Mouse (Mus musculus): ENCODE data around the gene Txnip. TPM values are rescaled to one million over a fixed set of nuclear protein-coding genes. Genes with fewer than 3 reads are reported as not detected.
A peak's percentile ranks its signal among the peaks of the same experiment; 100 is the strongest.

Txnip gene
- polyA plus RNA-seq, 1 experiment from 2014 or later, result 254 TPM

GRCm38 (mm10) chr3:96559398-96559910 lies 1.7 kb downstream of the Txnip start:
- DNase-seq (ENCODE audit: low spot score), result no peak
- no peaks in the 10 kb centered on the region for H3K9me3 ChIP-seq (replicated peaks; ENCODE audit: low read length)
- 35% methylated on average over 12 of the region's 12 CpGs for WGBS
- ATAC-seq (replicated peaks; ENCODE audit: low FRiP score, low read depth), result no peak
- H3K9ac ChIP-seq (ENCODE audit: low read depth, low read length), result peak overlapping the region; percentile 96
- H3K27me3 ChIP-seq (ENCODE audit: insufficient read depth, low read length), result no peaks in the 10 kb centered on the region
- H3K4me3 ChIP-seq (replicated peaks; ENCODE audit: low read depth, low read length), result peak overlapping the region; percentile 76
- H3K4me2 ChIP-seq (ENCODE audit: low read length), result peak overlapping the region; percentile 80
- H3K36me3 ChIP-seq (ENCODE audit: insufficient read depth, low read length), result peaks cover 21% of the 10 kb centered on the region
- TF ChIP-seq CTCF (IDR thresholded peaks at IDR 0.05; ENCODE audit: low read depth), result no peak
- H3K27ac ChIP-seq, result peak overlapping the region; percentile 56; the same call in 1 of the 2 replicates
- H3K4me1 ChIP-seq (replicated peaks; ENCODE audit: insufficient read depth, low read length), result peaks cover 19% of the 10 kb centered on the region

- H3K36me3 ChIP-seq (ENCODE audit: insufficient read depth, low read length), result peaks cover 21% of the 10 kb centered on the region
- peak overlapping the region; percentile 76 for H3K4me3 ChIP-seq (replicated peaks; ENCODE audit: low read depth, low read length)
- no peak for TF ChIP-seq CTCF (IDR thresholded peaks at IDR 0.05; ENCODE audit: low read depth)
- peaks cover 20% of the 10 kb centered on the region for H3K4me1 ChIP-seq (replicated peaks; ENCODE audit: insufficient read depth, low read length)
- H3K27ac ChIP-seq, result peak overlapping the region; percentile 56; the same call in 1 of the 2 replicates
- WGBS, result 42% methylated on average over 23 of the region's 23 CpGs
- no peaks in the 10 kb centered on the region for H3K27me3 ChIP-seq (ENCODE audit: insufficient read depth, low read length)
- no peaks in the 10 kb centered on the region for H3K9me3 ChIP-seq (replicated peaks; ENCODE audit: low read length)
- DNase-seq (ENCODE audit: low spot score), result no peak
- peak overlapping the region; percentile 80 for H3K4me2 ChIP-seq (ENCODE audit: low read length)
- no peak for ATAC-seq (replicated peaks; ENCODE audit: low FRiP score, low read depth)
- H3K9ac ChIP-seq (ENCODE audit: low read depth, low read length), result peak overlapping the region; percentile 96
These were observed 2.4 kb downstream of the Txnip start for GRCm38 (mm10) chr3:96559911-96560850.

- Histone ChIP-seq H3K9me3 (replicated peaks; ENCODE audit: low read length) (no peaks in the 10 kb centered on the region), H3K4me1 (replicated peaks; ENCODE audit: insufficient read depth, low read length) (peaks cover 16% of the 10 kb centered on the region), H3K36me3 (ENCODE audit: insufficient read depth, low read length) (peaks cover 21% of the 10 kb centered on the region), H3K4me3 (replicated peaks; ENCODE audit: low read depth, low read length) (peak overlapping the region; percentile 76), H3K4me2 (ENCODE audit: low read length) (peak overlapping the region; percentile 80), H3K27me3 (ENCODE audit: insufficient read depth, low read length) (no peaks in the 10 kb centered on the region), H3K27ac (peak overlapping the region; percentile 77), H3K9ac (ENCODE audit: low read depth, low read length) (peak overlapping the region; percentile 96)
- ATAC-seq (replicated peaks; ENCODE audit: low FRiP score, low read depth), result no peak
- no peak for TF ChIP-seq CTCF (IDR thresholded peaks at IDR 0.05; ENCODE audit: low read depth)
- DNase-seq (ENCODE audit: low spot score), result no peak
- 60% methylated on average over 9 of the region's 9 CpGs for WGBS
These were observed 3.3 kb downstream of the Txnip start for GRCm38 (mm10) chr3:96560881-96561668.

GRCm38 (mm10) chr3:96561946-96562681 lies 4.4 kb downstream of the Txnip start:
- peak overlapping the region; percentile 80 for H3K4me2 ChIP-seq (ENCODE audit: low read length)
- DNase-seq (ENCODE audit: low spot score) (peak; percentile 78), ATAC-seq (replicated peaks; ENCODE audit: low FRiP score, low read depth) (no peak)
- H3K27me3 ChIP-seq (ENCODE audit: insufficient read depth, low read length), result no peaks in the 10 kb centered on the region
- peaks cover 16% of the 10 kb centered on the region for H3K4me1 ChIP-seq (replicated peaks; ENCODE audit: insufficient read depth, low read length)
- no peak for TF ChIP-seq CTCF (IDR thresholded peaks at IDR 0.05; ENCODE audit: low read depth)
- no peaks in the 10 kb centered on the region for H3K9me3 ChIP-seq (replicated peaks; ENCODE audit: low read length)
- peak overlapping the region; percentile 76; the same call in 1 of the 2 replicates for H3K4me3 ChIP-seq (replicated peaks; ENCODE audit: low read depth, low read length)
- 28% methylated on average over 10 of the region's 10 CpGs for WGBS
- H3K27ac ChIP-seq, result peak overlapping the region; percentile 77
- H3K9ac ChIP-seq (ENCODE audit: low read depth, low read length), result peak overlapping the region; percentile 96
- peaks cover 21% of the 10 kb centered on the region for H3K36me3 ChIP-seq (ENCODE audit: insufficient read depth, low read length)

- ATAC-seq (replicated peaks; ENCODE audit: low FRiP score, low read depth), result no peak
- H3K4me1 ChIP-seq (replicated peaks; ENCODE audit: insufficient read depth, low read length), result peaks cover 16% of the 10 kb centered on the region
- no peak for DNase-seq (ENCODE audit: low spot score)
These were observed 5.5 kb downstream of the Txnip start for GRCm38 (mm10) chr3:96563267-96563666.

More at GRCm38 (mm10) chr3:96563267-96563666, 5.5 kb downstream of the Txnip start:
- H3K27me3 ChIP-seq (ENCODE audit: insufficient read depth, low read length), result no peaks in the 10 kb centered on the region
- H3K36me3 ChIP-seq (ENCODE audit: insufficient read depth, low read length), result peaks cover 21% of the 10 kb centered on the region
- TF ChIP-seq CTCF (IDR thresholded peaks at IDR 0.05; ENCODE audit: low read depth), result no peak
- no peak overlapping the region for H3K4me3 ChIP-seq (replicated peaks; ENCODE audit: low read depth, low read length)
- peak overlapping the region; percentile 86; the same call in 1 of the 2 replicates for H3K27ac ChIP-seq
- H3K9ac ChIP-seq (ENCODE audit: low read depth, low read length), result no peak overlapping the region
- 92% methylated on average over 8 of the region's 8 CpGs for WGBS
- no peaks in the 10 kb centered on the region for H3K9me3 ChIP-seq (replicated peaks; ENCODE audit: low read length)
- H3K4me2 ChIP-seq (ENCODE audit: low read length), result no peak overlapping the region

Measured in kidney, postnatal 0 days (tissue).